Mouse (Mus musculus) stomach, postnatal 0 days (tissue): ENCODE results near the gene Cacng8.

Source experiments
- CTCF ChIP-seq: IDR thresholded peaks from 2 replicates; pipeline ENCODE4 v1.5.1; 2016; ENCODE audit warnings: antibody characterized with exemption, low read depth, mild to moderate bottlenecking, moderate library complexity
- EP300 ChIP-seq: optimal IDR thresholded peaks from 2 replicates; pipeline ENCODE3; 2016; ENCODE audit warnings: antibody characterized with exemption

- TF ChIP-seq CTCF: no peak
- TF ChIP-seq EP300: no peak
Observed at GRCm38 (mm10) chr7:3421297-3421696, 30.8 kb downstream of the Cacng8 start.
